Mouse (Mus musculus): ENCODE data around the gene Gm4353. TPM values are rescaled to one million over a fixed set of nuclear protein-coding genes. Genes with fewer than 3 reads are reported as not detected.

Gm4353 gene
- 3.1 TPM for total RNA-seq (2023)

DNA sequence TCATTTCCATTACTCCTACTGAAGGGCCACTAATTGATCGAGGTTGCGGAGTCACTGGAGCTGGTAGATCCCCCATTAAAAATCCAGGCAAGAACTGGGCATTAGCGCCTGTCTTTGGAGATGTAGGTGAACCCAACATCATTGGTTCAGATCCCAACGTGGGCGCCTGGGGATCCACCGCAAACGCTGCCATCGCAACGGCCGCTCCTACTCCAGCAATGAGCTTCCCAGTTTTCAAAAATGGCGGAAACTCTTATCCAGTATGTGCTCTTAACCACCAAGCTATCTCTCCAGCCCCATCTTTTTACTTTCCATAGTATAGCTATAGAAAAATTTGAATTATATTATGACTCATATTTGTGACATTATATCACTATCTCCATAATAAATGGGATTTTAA, at the start of gene Gm4353:
Gm4353 (minus strand) TSS at position 270 of the 400 bp plus-strand sequence.

DNA sequence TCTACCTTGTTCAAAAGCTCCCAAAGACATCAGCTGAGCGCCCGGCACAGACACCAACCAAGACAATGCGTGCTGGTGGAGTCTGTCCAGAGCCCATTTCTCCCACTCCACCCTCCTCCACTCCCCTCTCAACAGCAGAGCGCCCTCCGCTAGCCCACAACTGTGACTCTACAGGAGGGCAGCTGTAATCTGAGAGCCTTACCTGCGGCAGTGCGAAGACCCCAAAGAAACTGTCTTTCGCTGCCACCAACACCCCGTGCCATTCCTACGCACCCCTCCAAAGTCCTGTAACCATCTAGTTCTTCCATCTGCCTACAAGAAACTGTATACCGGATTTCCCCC, 45.3 kb downstream of the Gm4353 start, which contains the start of gene 1110004F10Rik:
1110004F10Rik (plus strand) TSS at position 202 of the 342 bp plus-strand sequence.

GRCm38 (mm10) chr7:116038511-116038910, 45.9 kb downstream of the Gm4353 start, which contains the start of gene Sox6:
Gene Sox6, minus strand, starts transcription at chr7:116038796.

Other genes starting within 250 kb of the Gm4353 start
- gene Sox6, start 45.8 kb downstream of the Gm4353 start, total RNA-seq (2023), result 0.59 TPM
- 61.9 TPM for gene 1110004F10Rik, start 45.2 kb downstream of the Gm4353 start, total RNA-seq (2023)
- 24.6 TPM for gene Plekha7, start 223.7 kb upstream of the Gm4353 start, total RNA-seq (2023)
- gene Rps13, start 249.6 kb upstream of the Gm4353 start, total RNA-seq (2023), result 1,538 TPM

Data from CD4-positive naive resting alpha-beta T cell, adult 57 days (primary cell).